Mouse (Mus musculus): ENCODE results near the gene Nmur1.

DNA sequence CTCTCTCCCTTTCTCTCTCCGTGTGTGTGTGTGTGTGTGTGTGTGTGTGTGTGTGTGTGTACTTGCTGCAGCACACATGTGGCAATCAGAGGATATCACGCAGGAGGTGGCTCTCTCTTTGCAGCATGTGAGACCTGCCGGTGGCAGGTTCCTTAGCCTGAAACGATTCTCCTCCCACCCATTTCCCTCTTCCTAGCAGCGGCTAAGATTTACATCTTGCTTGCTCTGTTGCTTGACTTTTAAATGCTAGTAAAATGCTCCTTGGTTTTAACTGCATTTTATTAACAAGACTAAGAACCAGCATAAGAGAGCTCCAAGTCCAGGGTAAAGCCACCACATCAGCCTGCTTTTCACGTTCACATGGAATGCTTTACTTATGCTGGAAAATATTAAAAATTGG is 47.4 kb downstream of the Nmur1 start:
- no peak for TF ChIP-seq CTCF (IDR thresholded peaks at IDR 0.05; ENCODE audit: low read depth)
- no peak for TF ChIP-seq EP300 (IDR thresholded peaks at IDR 0.05; ENCODE audit: low read depth)
